Mouse (Mus musculus): ENCODE data around the gene Nav1. TPM values are rescaled to one million over a fixed set of nuclear protein-coding genes. Genes with fewer than 3 reads are reported as not detected.

Nav1 gene
- total and polyA plus RNA-seq, 2 experiments from 2014 or later = 46.5 to 99.1 TPM

DNA sequence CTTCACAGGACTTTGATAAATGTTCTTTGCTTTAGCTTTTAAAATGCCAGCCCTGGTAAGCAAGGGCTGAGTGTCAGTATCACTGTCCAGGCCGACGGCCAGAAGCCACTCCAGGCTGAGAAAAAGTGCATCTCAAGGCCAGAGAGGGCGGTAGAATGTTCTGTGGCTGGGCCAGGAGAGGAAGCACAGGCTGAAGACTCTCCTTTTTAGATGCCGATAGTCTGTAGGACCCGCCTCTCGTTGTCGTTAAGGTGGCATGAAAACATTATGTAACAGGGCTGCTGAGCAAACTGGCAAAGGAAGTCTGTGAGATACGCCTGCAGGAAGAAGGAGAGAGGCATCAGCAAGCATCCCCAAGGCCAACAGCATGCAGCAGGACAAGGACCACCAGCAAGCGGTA is 221.9 kb downstream of the Nav1 start:
- Histone ChIP-seq H3K4me1 (ENCODE audit: insufficient read depth, low read length) (no peaks in the 10 kb centered on the region), H3K9ac (replicated peaks; ENCODE audit: low read length, poor library complexity, severe bottlenecking) (no peak overlapping the region), H3K9me3 (ENCODE audit: low read length) (no peaks in the 10 kb centered on the region), H3K4me2 (ENCODE audit: low read depth, low read length, poor library complexity, severe bottlenecking) (no peak overlapping the region), H3K36me3 (ENCODE audit: insufficient read depth, low read length) (peaks cover 58% of the 10 kb centered on the region), H3K27ac (ENCODE audit: low read depth, low read length) (no peak overlapping the region), H3K27me3 (ENCODE audit: insufficient read depth, low read length) (no peaks in the 10 kb centered on the region), H3K4me3 (ENCODE audit: low read depth, low read length) (no peak overlapping the region)
- no peak for TF ChIP-seq CTCF (IDR thresholded peaks at IDR 0.05)
- no peak for ATAC-seq (ENCODE audit: low FRiP score)
- no peak for DNase-seq (ENCODE audit: low spot score)
- WGBS = 91% methylated on average over 9 of the region's 9 CpGs

Small RNA genes lying within 50 kb of the gene (microRNA-seq; reads per million reads assigned to microRNA genes)
- 1.0 reads per million for gene Mir1231 (ENCODE audit: borderline number of aligned reads)

Other genes starting within 250 kb of the Nav1 start
- 129 and 133 TPM in 2 replicates for gene Shisa4, start 232.1 kb downstream of the Nav1 start, total RNA-seq (2014; rRNA removed)
- 141 and 146 TPM in 2 replicates for gene Shisa4, start 232.1 kb downstream of the Nav1 start, polyA plus RNA-seq (2015; fragmentation: Nextera tagmentation; extraction: Ambion mirVana)
- gene Ipo9, start 176.8 kb downstream of the Nav1 start, total RNA-seq (2014; rRNA removed) = 88.7 and 128 TPM in 2 replicates
- gene Ipo9, start 176.8 kb downstream of the Nav1 start, polyA plus RNA-seq (2015; fragmentation: Nextera tagmentation; extraction: Ambion mirVana) = 89.3 and 93.3 TPM in 2 replicates
- 48.1 and 64.3 TPM in 2 replicates for gene Csrp1, start 112.8 kb upstream of the Nav1 start, total RNA-seq (2014; rRNA removed)
- 21.6 and 25.1 TPM in 2 replicates for gene Csrp1, start 112.8 kb upstream of the Nav1 start, polyA plus RNA-seq (2015; fragmentation: Nextera tagmentation; extraction: Ambion mirVana)
- 45.1 and 54.4 TPM in 2 replicates for gene Phlda3, start 158.8 kb upstream of the Nav1 start, total RNA-seq (2014; rRNA removed)
- gene Phlda3, start 158.8 kb upstream of the Nav1 start, polyA plus RNA-seq (2015; fragmentation: Nextera tagmentation; extraction: Ambion mirVana) = 48.5 and 48.9 TPM in 2 replicates
- 2.2 TPM in 1 of 2 replicates, not detected in the other for gene Tnni1, start 172.1 kb upstream of the Nav1 start, total RNA-seq (2014; rRNA removed)
- gene Tnni1, start 172.1 kb upstream of the Nav1 start, polyA plus RNA-seq (2015; fragmentation: Nextera tagmentation; extraction: Ambion mirVana) = 0.57 and 0.70 TPM in 2 replicates
- gene Lad1, start 211.3 kb upstream of the Nav1 start, total RNA-seq (2014; rRNA removed) = 0.90 and 1.9 TPM in 2 replicates
- gene Lad1, start 211.3 kb upstream of the Nav1 start, polyA plus RNA-seq (2015; fragmentation: Nextera tagmentation; extraction: Ambion mirVana) = 0.56 and 0.64 TPM in 2 replicates
- gene Tnnt2, start 229.1 kb upstream of the Nav1 start, total RNA-seq (2014; rRNA removed) = 0.52 and 1.0 TPM in 2 replicates
- 0.51 and 1.3 TPM in 2 replicates for gene Tnnt2, start 229.1 kb upstream of the Nav1 start, polyA plus RNA-seq (2015; fragmentation: Nextera tagmentation; extraction: Ambion mirVana)

Measured in midbrain, postnatal 0 days (tissue).